Mouse (Mus musculus) limb, embryonic 15.5 days (tissue): Measurements from ENCODE around the gene Olfr551. TPM values are rescaled to one million over a fixed set of nuclear protein-coding genes. Genes with fewer than 3 reads are reported as not detected.
"Not testable (repeated sequence)": the region's sequence is repeated elsewhere in the genome, so short reads cannot be mapped to it uniquely, and the experiment has no call there.

Experiments used
- ATAC-seq: fragments of 200-750 bp; cut with Nextera tagmentation; 2 replicates; pipeline ENCODE4 v1.8.0; 2017; ENCODE audit warnings: low read depth, moderate TSS enrichment; ENCODE audit not compliant: insufficient number of reproducible peaks, low FRiP score, low TSS enrichment
- H3K27ac ChIP-seq: fragments of 300-500 bp; sonication (generic); 2 replicates; pipeline ENCODE4 v1.5.1; 2015; ENCODE audit warnings: moderate library complexity, mild to moderate bottlenecking, inconsistent platforms
- H3K27me3 ChIP-seq: fragments of 300-500 bp; sonication (generic); 2 replicates; pipeline ENCODE4 v1.6.1; 2015; ENCODE audit warnings: inconsistent platforms
- H3K36me3 ChIP-seq: fragments of 300-500 bp; sonication (generic); 2 replicates; pipeline ENCODE4 v1.6.1; 2015; ENCODE audit warnings: inconsistent platforms
- H3K4me1 ChIP-seq: fragments of 300-500 bp; sonication (generic); 2 replicates; pipeline ENCODE4 v1.6.1; 2015; ENCODE audit warnings: inconsistent platforms
- H3K4me2 ChIP-seq: fragments of 300-500 bp; sonication (generic); 2 replicates; pipeline ENCODE4 v1.6.1; 2015; ENCODE audit warnings: mild to moderate bottlenecking, inconsistent platforms
- H3K4me3 ChIP-seq: fragments of 300-500 bp; sonication (generic); 2 replicates; pipeline ENCODE4 v1.5.1; 2015; ENCODE audit warnings: mild to moderate bottlenecking, inconsistent platforms
- H3K9ac ChIP-seq: fragments of 300-500 bp; sonication (generic); 2 replicates; pipeline ENCODE4 v1.6.1; 2015; ENCODE audit warnings: inconsistent platforms
- H3K9me3 ChIP-seq: fragments of 300-500 bp; sonication (generic); 2 replicates; pipeline ENCODE4 v1.6.1; 2016; ENCODE audit warnings: inconsistent platforms
- WGBS: fragments of 180-500 bp; shearing (Covaris S2); methylation state at CpG from one replicate; pipeline ENCODE4 v1.1.7; 2015; 5-methylcytosine and 5-hydroxymethylcytosine counted together
- polyA plus RNA-seq: library from polyadenylated mRNA; unstranded; fragments of >200 nt; fragmentation: Nextera tagmentation; extraction: Ambion mirVana; gene quantifications from 2 replicates; pipeline ENCODE4 v1.2.1, GENCODE M21; 2015

Gene Olfr551
- not detected in 2 replicates for polyA plus RNA-seq

GRCm38 (mm10) chr7:102591786-102592185 is at the start of gene Olfr551:
Olfr551 (minus strand) TSS chr7:102591886.
- Histone ChIP-seq H3K36me3 (no peaks in the 10 kb centered on the region), H3K27ac (no peak within 1 kb of the TSS), H3K4me1 (no peaks in the 10 kb centered on the region), H3K9ac (no peak within 1 kb of the TSS), H3K4me3 (no peak within 1 kb of the TSS), H3K9me3 (no peaks in the 10 kb centered on the region), H3K27me3 (no peaks in the 10 kb centered on the region), H3K4me2 (no peak within 1 kb of the TSS)
- 91% methylated on average over 3 of the region's 3 CpGs for WGBS
- ATAC-seq, result no peak

GRCm38 (mm10) chr7:102638132-102638531 is 46.4 kb upstream of the Olfr551 start, which contains the start of gene Olfr554:
Olfr554 (plus strand) TSS chr7:102638432.
- no peak for ATAC-seq
- WGBS, result 58% methylated on average over 1 of the region's 1 CpGs
- Histone ChIP-seq H3K36me3 (no peaks in the 10 kb centered on the region), H3K27me3 (no peaks in the 10 kb centered on the region), H3K4me2 (no peak within 1 kb of the TSS), H3K4me3 (no peak within 1 kb of the TSS), H3K4me1 (no peaks in the 10 kb centered on the region), H3K9ac (no peak within 1 kb of the TSS), H3K27ac (no peak within 1 kb of the TSS), H3K9me3 (no peaks in the 10 kb centered on the region)

GRCm38 (mm10) chr7:102636665-102637064 is 45.0 kb upstream of the Olfr551 start:
- Histone ChIP-seq H3K27me3 (no peaks in the 10 kb centered on the region), H3K9me3 (no peaks in the 10 kb centered on the region), H3K4me2 (no peak overlapping the region), H3K4me3 (no peak overlapping the region), H3K9ac (no peak overlapping the region), H3K4me1 (no peaks in the 10 kb centered on the region), H3K27ac (no peak overlapping the region), H3K36me3 (no peaks in the 10 kb centered on the region)
- no peak for ATAC-seq
- WGBS, result 31% methylated on average over 3 of the region's 3 CpGs

- ATAC-seq, H3K9ac ChIP-seq, H3K27me3 ChIP-seq, H3K27ac ChIP-seq, H3K9me3 ChIP-seq, H3K4me2 ChIP-seq, H3K4me1 ChIP-seq, H3K36me3 ChIP-seq, H3K4me3 ChIP-seq: not testable (repeated sequence)
- 89% methylated on average over 19 of the region's 19 CpGs for WGBS
Measured at GRCm38 (mm10) chr7:102620368-102620767, 28.7 kb upstream of the Olfr551 start.

- H3K36me3 ChIP-seq, result no peaks in the 10 kb centered on the region
- H3K9me3 ChIP-seq, result no peaks in the 10 kb centered on the region
- H3K4me3 ChIP-seq, result no peak overlapping the region
- H3K27ac ChIP-seq, result no peak overlapping the region
- no peaks in the 10 kb centered on the region for H3K4me1 ChIP-seq
- H3K27me3 ChIP-seq, result no peaks in the 10 kb centered on the region
- ATAC-seq, result no peak
- H3K4me2 ChIP-seq, result no peak overlapping the region
- WGBS, result 49% methylated on average over 5 of the region's 5 CpGs
- H3K9ac ChIP-seq, result no peak overlapping the region
Measured at GRCm38 (mm10) chr7:102619608-102620007, 27.9 kb upstream of the Olfr551 start.

- H3K9me3 ChIP-seq, result no peaks in the 10 kb centered on the region
Measured at GRCm38 (mm10) chr7:102618118-102618517, 26.4 kb upstream of the Olfr551 start, which contains the start of gene Olfr553. Olfr553 (minus strand) TSS chr7:102618218.

GRCm38 (mm10) chr7:102597378-102598031 is 5.8 kb upstream of the Olfr551 start, which contains the start of gene Olfr552:
Olfr552 (plus strand) TSS chr7:102597770.
- Histone ChIP-seq H3K4me3 (no peak within 1 kb of the TSS), H3K4me1 (no peaks in the 10 kb centered on the region), H3K9me3 (no peaks in the 10 kb centered on the region), H3K27ac (no peak within 1 kb of the TSS), H3K27me3 (no peaks in the 10 kb centered on the region), H3K9ac (no peak within 1 kb of the TSS), H3K4me2 (no peak within 1 kb of the TSS), H3K36me3 (no peaks in the 10 kb centered on the region)
- WGBS, result 52% methylated on average over 1 of the region's 1 CpGs
- ATAC-seq, result no peak

More at GRCm38 (mm10) chr7:102618118-102618517, 26.4 kb upstream of the Olfr551 start, which contains the start of gene Olfr553:
- no peaks in the 10 kb centered on the region for H3K4me1 ChIP-seq
- no peak within 1 kb of the TSS for H3K4me3 ChIP-seq
- ATAC-seq, result no peak
- no peak within 1 kb of the TSS for H3K9ac ChIP-seq
- no peaks in the 10 kb centered on the region for H3K27me3 ChIP-seq
- H3K36me3 ChIP-seq, result no peaks in the 10 kb centered on the region
- H3K27ac ChIP-seq, result no peak within 1 kb of the TSS
- H3K4me2 ChIP-seq, result no peak within 1 kb of the TSS

- Histone ChIP-seq H3K4me2 (no peak overlapping the region), H3K36me3 (no peaks in the 10 kb centered on the region), H3K9me3 (no peaks in the 10 kb centered on the region), H3K27me3 (no peaks in the 10 kb centered on the region), H3K4me3 (no peak overlapping the region), H3K9ac (no peak overlapping the region), H3K4me1 (no peaks in the 10 kb centered on the region), H3K27ac (no peak overlapping the region)
- no peak for ATAC-seq
- 69% methylated on average over 6 of the region's 6 CpGs for WGBS
Measured at GRCm38 (mm10) chr7:102575998-102576397, 15.7 kb downstream of the Olfr551 start.

GRCm38 (mm10) chr7:102573174-102573830 is 18.4 kb downstream of the Olfr551 start:
- WGBS, result 84% methylated on average over 3 of the region's 3 CpGs
- H3K4me1 ChIP-seq, result no peaks in the 10 kb centered on the region
- H3K27me3 ChIP-seq, result no peaks in the 10 kb centered on the region
- H3K9me3 ChIP-seq, result no peaks in the 10 kb centered on the region
- no peaks in the 10 kb centered on the region for H3K36me3 ChIP-seq
- no peak for ATAC-seq
- H3K4me2 ChIP-seq, result no peak overlapping the region
- no peak overlapping the region for H3K27ac ChIP-seq
- H3K4me3 ChIP-seq, result no peak overlapping the region
- no peak overlapping the region for H3K9ac ChIP-seq

GRCm38 (mm10) chr7:102571142-102571541 is 20.5 kb downstream of the Olfr551 start, which contains the start of gene Olfr550:
Olfr550 (plus strand) TSS chr7:102571442.
- WGBS, result 86% methylated on average over 8 of the region's 8 CpGs
- H3K4me3 ChIP-seq, result no peak within 1 kb of the TSS
- no peak for ATAC-seq
- no peak within 1 kb of the TSS for H3K9ac ChIP-seq
- H3K4me1 ChIP-seq, result no peaks in the 10 kb centered on the region
- H3K9me3 ChIP-seq, result no peaks in the 10 kb centered on the region
- no peaks in the 10 kb centered on the region for H3K27me3 ChIP-seq
- no peak within 1 kb of the TSS for H3K27ac ChIP-seq
- H3K36me3 ChIP-seq, result no peaks in the 10 kb centered on the region
- no peak within 1 kb of the TSS for H3K4me2 ChIP-seq

- Histone ChIP-seq H3K27ac (no peak overlapping the region), H3K4me1 (peaks cover 8% of the 10 kb centered on the region; the same call in 1 of the 2 replicates), H3K4me3 (no peak overlapping the region), H3K27me3 (no peaks in the 10 kb centered on the region), H3K9ac (no peak overlapping the region), H3K9me3 (no peaks in the 10 kb centered on the region), H3K4me2 (no peak overlapping the region), H3K36me3 (no peaks in the 10 kb centered on the region)
- WGBS, result 89% methylated on average over 4 of the region's 4 CpGs
- ATAC-seq, result no peak
Measured at GRCm38 (mm10) chr7:102566219-102566618, 25.5 kb downstream of the Olfr551 start.
